Mouse (Mus musculus) forelimb bud, embryonic 11.5 days (tissue): ENCODE data around the gene Rtkn.

Experiments
- DNase-seq: peaks from one replicate; pipeline ENCODE4 v3.0.0-alpha.2; 2012; ENCODE audit warnings: low read depth, low spot score

Rtkn gene

GRCm38 (mm10) chr6:83116373-83117164, 18.7 kb upstream of the Rtkn start:
- no peak for DNase-seq

GRCm38 (mm10) chr6:83117165-83117438, 18.2 kb upstream of the Rtkn start:
- no peak for DNase-seq

DNA sequence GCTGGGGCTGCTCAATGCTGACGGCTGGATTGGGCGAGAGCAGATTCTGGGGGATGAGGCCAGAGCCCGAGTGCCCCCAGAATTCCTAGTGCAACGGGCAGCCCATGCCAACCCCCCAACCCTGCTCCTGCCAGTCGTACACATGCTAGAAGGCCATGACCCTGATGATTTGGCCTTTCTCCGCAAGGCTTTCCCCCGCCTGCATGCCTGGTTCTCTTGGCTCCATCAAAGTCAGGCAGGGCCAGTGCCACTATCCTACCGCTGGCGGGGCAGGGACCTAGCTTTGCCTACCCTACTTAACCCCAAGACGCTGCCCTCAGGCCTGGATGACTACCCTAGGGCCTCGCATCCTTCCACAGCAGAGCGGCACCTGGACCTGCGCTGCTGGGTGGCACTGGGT, 17.6 kb upstream of the Rtkn start:
- DNase-seq = no peak

GRCm38 (mm10) chr6:83118369-83118768, 16.9 kb upstream of the Rtkn start:
- no peak for DNase-seq

GRCm38 (mm10) chr6:83118825-83119733, 16.2 kb upstream of the Rtkn start:
- DNase-seq = no peak

- no peak for DNase-seq
These were observed 15.6 kb upstream of the Rtkn start for GRCm38 (mm10) chr6:83119734-83120051.

GRCm38 (mm10) chr6:83120930-83121862, 14.1 kb upstream of the Rtkn start, which contains the start of gene Wbp1:
Gene Wbp1, minus strand, starts transcription at chr6:83121559.
- peak; percentile 99 for DNase-seq

DNA sequence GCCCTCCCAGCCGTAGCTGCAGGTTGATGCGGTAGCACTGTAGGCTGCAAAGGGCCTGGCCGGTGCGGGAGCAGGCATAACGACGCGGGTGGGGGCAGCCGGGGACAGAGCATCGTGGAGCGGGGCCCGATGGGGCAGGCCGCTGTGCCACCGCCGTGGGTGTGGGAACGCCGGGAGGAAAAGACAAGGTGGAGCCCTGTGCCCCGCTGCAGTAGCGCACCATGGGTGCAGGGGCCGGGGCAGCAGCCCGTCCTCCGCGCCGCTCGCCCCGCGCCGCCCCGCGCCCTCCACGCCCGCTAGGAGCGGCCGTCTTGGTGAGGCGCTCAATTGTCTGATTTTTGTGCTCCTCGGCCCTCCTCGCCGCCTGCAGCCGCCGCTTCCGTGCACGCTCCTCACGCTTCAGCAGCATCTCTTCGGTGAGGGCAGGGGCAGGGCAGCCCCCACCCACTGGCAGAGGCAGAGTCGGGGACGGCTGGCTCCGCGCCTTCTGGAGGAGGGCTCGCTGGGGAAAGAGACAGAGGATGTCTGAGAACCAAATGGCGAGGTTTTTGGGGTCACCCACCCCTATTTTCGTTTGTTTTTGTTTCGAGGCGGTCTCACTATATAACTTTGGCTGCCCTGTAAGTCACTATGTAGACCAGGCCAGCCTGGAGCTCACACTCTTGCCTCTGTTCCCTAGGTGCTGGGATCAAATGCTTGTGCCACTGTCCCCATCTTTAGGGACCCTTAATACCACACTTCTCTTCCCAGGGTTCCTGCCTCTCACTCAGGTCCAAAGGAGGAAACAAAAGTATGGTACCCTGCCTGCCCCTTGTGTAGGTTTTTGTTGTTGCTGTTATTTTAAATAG, 13.2 kb upstream of the Rtkn start:
- DNase-seq = no peak

DNA sequence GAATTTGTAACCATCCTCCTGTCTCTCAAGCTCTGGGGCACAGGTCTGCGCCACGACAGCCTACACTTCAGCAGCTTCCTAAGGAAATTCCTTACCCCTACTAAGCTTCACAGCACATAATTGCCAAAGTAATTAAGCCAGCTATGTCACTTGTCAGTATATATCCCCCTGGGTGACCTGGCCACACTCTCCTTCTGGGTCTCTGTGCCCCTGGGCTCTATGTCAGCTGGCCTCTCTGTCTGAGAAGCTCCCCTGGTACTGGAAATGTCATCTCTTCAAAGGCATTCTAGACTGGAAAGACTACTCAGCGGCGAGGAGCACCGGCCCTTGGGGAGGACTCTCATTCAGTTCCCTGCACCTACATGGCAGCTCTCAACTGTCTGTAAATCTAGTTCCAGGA, 12.3 kb upstream of the Rtkn start:
- DNase-seq = no peak

DNA sequence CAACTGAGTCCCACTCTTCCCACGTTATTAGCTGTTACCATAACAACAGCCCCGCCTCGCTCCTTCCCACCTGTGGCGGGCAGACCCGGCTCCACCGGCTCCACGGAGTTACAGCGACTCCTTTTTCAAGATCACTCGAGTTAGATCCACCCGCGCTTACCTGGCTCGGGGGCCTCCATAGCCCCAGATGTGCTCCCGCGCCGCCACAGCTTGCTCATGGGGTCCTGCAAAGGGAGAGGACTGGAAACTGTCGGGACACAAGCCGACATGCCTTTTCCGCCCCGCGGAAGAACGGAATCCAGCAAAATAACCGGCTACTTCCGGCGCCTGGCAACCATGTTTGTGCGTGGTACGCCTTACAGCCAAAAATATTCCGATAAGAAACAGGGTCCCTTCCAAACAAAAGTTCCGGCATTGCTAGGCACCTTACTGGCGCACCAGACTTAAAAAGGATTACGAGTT, 10.4 kb upstream of the Rtkn start:
- peak; percentile 94 for DNase-seq

GRCm38 (mm10) chr6:83125331-83125730, 9.9 kb upstream of the Rtkn start, which contains the start of gene Ino80b:
Gene Ino80b, minus strand, starts transcription at chr6:83125431.
- DNase-seq = no peak

GRCm38 (mm10) chr6:83127419-83127818, 7.8 kb upstream of the Rtkn start:
- no peak for DNase-seq

- DNase-seq = no peak
These were observed 3.7 kb upstream of the Rtkn start for GRCm38 (mm10) chr6:83131469-83132034.

DNA sequence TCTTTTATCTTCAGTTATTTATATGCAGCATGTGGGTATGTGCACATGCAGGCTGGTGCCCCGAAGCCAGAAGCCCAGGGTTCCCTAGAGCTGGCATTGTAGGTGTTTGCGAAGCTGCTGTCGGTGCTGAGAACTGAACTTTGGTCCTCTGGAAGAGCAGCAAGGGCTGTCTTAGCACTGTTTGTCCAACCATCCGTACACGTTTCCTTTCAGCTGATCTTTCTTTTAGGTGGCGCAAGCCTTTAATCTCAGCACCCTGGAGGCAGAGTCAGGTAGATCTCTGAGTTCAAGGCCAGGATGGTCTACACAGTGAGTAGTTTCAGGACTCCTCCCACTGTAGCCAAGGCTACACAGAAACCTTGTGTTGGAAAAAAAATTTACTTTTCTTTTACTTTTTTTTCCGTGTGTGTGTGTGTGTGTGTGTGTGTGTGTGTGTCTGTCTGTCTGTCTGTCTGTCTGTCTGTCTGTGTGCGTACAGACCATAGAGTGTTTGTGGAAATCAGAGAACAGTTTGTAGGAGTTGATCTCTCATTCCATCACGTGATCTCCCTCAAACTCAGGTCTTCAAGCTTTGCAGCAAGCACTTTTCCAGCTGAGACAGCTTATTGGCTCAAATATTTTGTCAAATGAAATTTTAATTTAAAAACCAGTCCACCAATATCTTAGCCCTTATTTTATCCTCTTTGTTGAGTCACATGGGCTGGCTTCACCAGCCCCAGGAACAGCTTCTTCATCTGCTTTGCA, 2.9 kb upstream of the Rtkn start:
- DNase-seq = no peak

GRCm38 (mm10) chr6:83134226-83134625, 1.0 kb upstream of the Rtkn start:
- no peak for DNase-seq

DNA sequence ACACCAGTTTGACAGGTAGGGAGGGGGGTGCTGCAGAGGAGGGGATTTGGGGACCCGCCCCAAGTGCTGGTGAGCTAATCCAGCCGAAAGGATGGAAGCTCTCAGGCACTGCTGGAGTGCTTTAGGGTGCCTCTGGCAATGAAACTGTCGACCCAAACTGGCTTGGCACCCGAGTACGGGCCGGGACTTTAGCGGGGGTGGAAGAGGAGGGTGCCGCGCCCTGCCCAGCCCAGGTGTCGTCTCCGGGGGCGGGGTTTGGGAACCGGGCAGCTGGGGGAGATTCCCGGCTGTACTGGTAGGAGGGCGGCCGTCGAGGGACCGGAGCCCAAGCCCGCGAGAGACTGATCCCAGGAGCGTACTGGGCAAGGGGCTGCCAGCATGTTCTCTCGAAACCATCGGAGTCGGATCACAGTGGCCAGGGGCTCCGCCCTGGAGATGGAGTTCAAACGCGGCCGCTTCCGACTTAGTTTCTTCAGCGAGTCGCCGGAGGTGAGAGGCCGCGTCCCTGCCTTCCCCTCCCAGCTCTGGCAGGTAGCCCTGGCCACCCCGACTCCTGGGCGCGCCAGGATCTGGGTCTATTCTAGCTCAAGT, 403 bp downstream of the Rtkn start:
- no peak for DNase-seq

GRCm38 (mm10) chr6:83136291-83136880, 1.1 kb downstream of the Rtkn start:
- no peak for DNase-seq

GRCm38 (mm10) chr6:83136881-83137575, 1.8 kb downstream of the Rtkn start:
- peak; percentile 84 for DNase-seq
